Mouse (Mus musculus) embryo, embryonic 10 days (tissue): Measurements from ENCODE around the gene Vasn.

Experiments used
- DNase-seq: peaks from one replicate; pipeline ENCODE4 v3.0.0-alpha.2; 2015; ENCODE audit warnings: low spot score

Gene Vasn

GRCm38 (mm10) chr16:4607818-4608531 is 31.8 kb upstream of the Vasn start:
- DNase-seq, result peak; percentile 83

GRCm38 (mm10) chr16:4608532-4609059 is 31.1 kb upstream of the Vasn start:
- no peak for DNase-seq

GRCm38 (mm10) chr16:4611193-4611592 is 28.5 kb upstream of the Vasn start:
- DNase-seq, result no peak

- DNase-seq, result no peak
These were observed 28.1 kb upstream of the Vasn start for GRCm38 (mm10) chr16:4611676-4612075.

GRCm38 (mm10) chr16:4613736-4614135 is 26.0 kb upstream of the Vasn start:
- no peak for DNase-seq

- no peak for DNase-seq
These were observed 25.1 kb upstream of the Vasn start for GRCm38 (mm10) chr16:4614639-4615038.

GRCm38 (mm10) chr16:4615297-4615696 is 24.4 kb upstream of the Vasn start:
- DNase-seq, result no peak

- DNase-seq, result no peak
These were observed 22.9 kb upstream of the Vasn start for GRCm38 (mm10) chr16:4616829-4617228.

- DNase-seq, result no peak
These were observed 15.7 kb upstream of the Vasn start for GRCm38 (mm10) chr16:4624074-4624473.

GRCm38 (mm10) chr16:4624481-4625110 is 15.1 kb upstream of the Vasn start, which contains the start of gene Pam16:
Gene Pam16 (minus strand): TSS chr16:4624988.
- DNase-seq, result peak; percentile 98

GRCm38 (mm10) chr16:4627105-4627504 is 12.6 kb upstream of the Vasn start:
- DNase-seq, result no peak

GRCm38 (mm10) chr16:4628898-4629419 is 10.8 kb upstream of the Vasn start:
- DNase-seq, result no peak

GRCm38 (mm10) chr16:4629950-4630349 is 9.8 kb upstream of the Vasn start:
- peak; percentile 92 for DNase-seq

GRCm38 (mm10) chr16:4632050-4632449 is 7.7 kb upstream of the Vasn start:
- peak; percentile 56 for DNase-seq

GRCm38 (mm10) chr16:4633661-4634060 is 6.1 kb upstream of the Vasn start:
- no peak for DNase-seq

GRCm38 (mm10) chr16:4634681-4635080 is 5.1 kb upstream of the Vasn start:
- no peak for DNase-seq

- DNase-seq, result no peak
These were observed 4.0 kb upstream of the Vasn start for GRCm38 (mm10) chr16:4635760-4636159.

GRCm38 (mm10) chr16:4638891-4639390 is 800 bp upstream of the Vasn start:
- no peak for DNase-seq

GRCm38 (mm10) chr16:4640267-4641005 is 695 bp downstream of the Vasn start:
- peak; percentile 53 for DNase-seq

- DNase-seq, result no peak
These were observed 1.5 kb downstream of the Vasn start for GRCm38 (mm10) chr16:4641119-4641838.

- peak; percentile 81 for DNase-seq
These were observed 2.4 kb downstream of the Vasn start for GRCm38 (mm10) chr16:4642190-4642589.

GRCm38 (mm10) chr16:4642937-4643336 is 3.2 kb downstream of the Vasn start:
- DNase-seq, result no peak
